Mouse (Mus musculus) stomach, embryonic 14.5 days (tissue): ENCODE data around the gene Fam177a. TPM values are rescaled to one million over a fixed set of nuclear protein-coding genes. Genes with fewer than 3 reads are reported as not detected.
A peak's percentile ranks its signal among the peaks of the same experiment; 100 is the strongest.
"Not testable (repeated sequence)": the region's sequence is repeated elsewhere in the genome, so short reads cannot be mapped to it uniquely, and the experiment has no call there.

ENCODE experiments used
- ATAC-seq: fragments of 200-750 bp; cut with Nextera tagmentation; 2 replicates; pipeline ENCODE4 v1.8.0; 2017; ENCODE audit warnings: low read depth, moderate TSS enrichment; ENCODE audit not compliant: insufficient number of reproducible peaks, insufficient read depth, low FRiP score
- H3K27ac ChIP-seq: fragments of 300-500 bp; sonication (generic); 2 replicates; pipeline ENCODE4 v1.5.1; 2014; ENCODE audit warnings: mild to moderate bottlenecking, low read length, moderate library complexity, mixed read lengths
- H3K27me3 ChIP-seq: fragments of 300-500 bp; sonication (generic); 2 replicates; pipeline ENCODE4 v1.6.1; 2014; ENCODE audit warnings: low read length, control low read depth, mixed read lengths; ENCODE audit not compliant: control insufficient read depth, insufficient read depth
- H3K36me3 ChIP-seq: fragments of 300-500 bp; sonication (generic); 2 replicates; pipeline ENCODE4 v1.6.1; 2014; ENCODE audit warnings: mild to moderate bottlenecking, control low read depth, low read length, moderate library complexity, mixed read lengths; ENCODE audit not compliant: control insufficient read depth, insufficient read depth
- H3K4me1 ChIP-seq: fragments of 300-500 bp; sonication (generic); 2 replicates; pipeline ENCODE4 v1.6.1; 2014; ENCODE audit warnings: low read length, control low read depth, mixed read lengths; ENCODE audit not compliant: control insufficient read depth, insufficient read depth
- H3K4me2 ChIP-seq: fragments of 300-500 bp; sonication (generic); replicated peaks from 2 replicates; pipeline ENCODE4 v1.6.1; 2014; ENCODE audit warnings: low read depth, low read length, control low read depth
- H3K4me3 ChIP-seq: fragments of 300-500 bp; sonication (generic); 2 replicates; pipeline ENCODE4 v1.5.1; 2014; ENCODE audit warnings: low read depth, low read length, control low read depth
- H3K9ac ChIP-seq: fragments of 300-500 bp; sonication (generic); replicated peaks from 2 replicates; pipeline ENCODE4 v1.6.1; 2014; ENCODE audit warnings: low read depth, mild to moderate bottlenecking, control low read depth, low read length, moderate library complexity, mixed read lengths
- H3K9me3 ChIP-seq: fragments of 300-500 bp; sonication (generic); 2 replicates; pipeline ENCODE4 v1.6.1; 2016; ENCODE audit warnings: low read depth, low read length, control low read depth; ENCODE audit not compliant: control insufficient read depth
- WGBS: fragments of 180-500 bp; shearing (Covaris S2); extraction: QIAGEN DNeasy Blood & Tissue Kit; methylation state at CpG from one replicate; pipeline ENCODE4 v1.1.7; 2014; 5-methylcytosine and 5-hydroxymethylcytosine counted together
- polyA plus RNA-seq: library from polyadenylated mRNA; unstranded; fragments of >200 nt; fragmentation: Nextera tagmentation; extraction: Ambion mirVana; gene quantifications from 2 replicates; pipeline ENCODE4 v1.2.1, GENCODE M21; 2014

The Fam177a gene
- 27.4 and 28.1 TPM in 2 replicates for polyA plus RNA-seq

- not testable (repeated sequence) for H3K36me3 ChIP-seq, H3K4me1 ChIP-seq, H3K27me3 ChIP-seq, H3K4me3 ChIP-seq, H3K4me2 ChIP-seq, H3K9ac ChIP-seq, H3K27ac ChIP-seq, H3K9me3 ChIP-seq
- ATAC-seq: peak; percentile 99
- no CpG with 5 or more reads among the region's 40 CpGs for WGBS
Measured at GRCm38 (mm10) chr12:55124242-55124641, at the start of gene Fam177a. Gene Fam177a, plus strand, starts transcription at chr12:55124469.

- Histone ChIP-seq H3K27me3 (no peaks in the 10 kb centered on the region), H3K4me1 (no peaks in the 10 kb centered on the region), H3K9me3 (no peaks in the 10 kb centered on the region), H3K4me2 (no peak overlapping the region), H3K9ac (no peak overlapping the region), H3K27ac (no peak overlapping the region), H3K4me3 (no peak overlapping the region), H3K36me3 (no peaks in the 10 kb centered on the region)
- 88% methylated on average over 2 of the region's 2 CpGs for WGBS
- ATAC-seq: no peak
Measured at GRCm38 (mm10) chr12:55075296-55075695, 49.0 kb upstream of the Fam177a start.

- H3K9me3 ChIP-seq, ATAC-seq, H3K36me3 ChIP-seq, H3K27me3 ChIP-seq, H3K9ac ChIP-seq, H3K4me1 ChIP-seq, H3K27ac ChIP-seq, H3K4me2 ChIP-seq, H3K4me3 ChIP-seq: not testable (repeated sequence)
- 43% methylated on average over 2 of the region's 2 CpGs for WGBS
Measured at GRCm38 (mm10) chr12:55078706-55079105, 45.6 kb upstream of the Fam177a start.

- H3K9me3 ChIP-seq, H3K27me3 ChIP-seq, H3K4me1 ChIP-seq, H3K36me3 ChIP-seq: not testable (repeated sequence)
- peak within 1 kb of the TSS; percentile 55 for H3K4me3 ChIP-seq
- peak; percentile 96 for ATAC-seq
- H3K4me2 ChIP-seq: peak within 1 kb of the TSS; percentile 41
- WGBS: under 1% methylated on average over 55 of the region's 60 CpGs
- H3K9ac ChIP-seq: peak within 1 kb of the TSS; percentile 45
- peak within 1 kb of the TSS; percentile 69 for H3K27ac ChIP-seq
Measured at GRCm38 (mm10) chr12:55079726-55080600, 44.3 kb upstream of the Fam177a start, which contains the start of the genes 2700097O09Rik and Srp54a. Gene 2700097O09Rik, minus strand, starts transcription at chr12:55080110. Gene Srp54a, plus strand, starts transcription at chr12:55080262.

- under 1% methylated on average over 25 of the region's 25 CpGs for WGBS
- not testable (repeated sequence) for H3K27me3 ChIP-seq, H3K9me3 ChIP-seq, H3K4me1 ChIP-seq, H3K36me3 ChIP-seq
- Histone ChIP-seq H3K9ac (peak overlapping the region; percentile 34; the same call in 1 of the 2 replicates), H3K27ac (peak overlapping the region; percentile 69), H3K4me2 (0 out of 2 replicates have a peak overlapping the region, but pooled peaks have one; percentile 20), H3K4me3 (peak overlapping the region; percentile 55)
- ATAC-seq: peak; percentile 56
Measured at GRCm38 (mm10) chr12:55080601-55080942, 43.7 kb upstream of the Fam177a start.

DNA sequence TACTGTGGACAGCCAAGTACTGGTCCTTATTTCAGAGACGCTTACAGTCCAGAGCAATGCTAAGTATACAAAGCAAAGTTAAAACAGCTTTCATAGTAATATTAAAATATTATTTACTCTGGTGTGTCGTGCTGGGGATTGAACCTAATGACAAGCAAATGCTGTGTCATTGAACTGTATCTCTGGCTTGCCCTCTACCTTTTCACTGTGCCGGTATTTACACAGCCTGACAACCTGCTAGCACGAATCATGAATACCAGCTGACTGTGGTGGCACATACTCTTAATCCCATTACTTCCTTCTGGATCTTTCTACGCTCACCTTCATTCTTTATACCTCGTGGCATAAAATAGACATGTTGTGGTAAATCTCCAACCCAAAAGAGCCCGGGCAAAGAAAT, 32.1 kb upstream of the Fam177a start:
- H3K36me3 ChIP-seq, H3K4me2 ChIP-seq, H3K4me3 ChIP-seq, H3K27me3 ChIP-seq, H3K9me3 ChIP-seq, H3K27ac ChIP-seq, ATAC-seq, H3K4me1 ChIP-seq, H3K9ac ChIP-seq: not testable (repeated sequence)
- no CpG with 5 or more reads among the region's 7 CpGs for WGBS

DNA sequence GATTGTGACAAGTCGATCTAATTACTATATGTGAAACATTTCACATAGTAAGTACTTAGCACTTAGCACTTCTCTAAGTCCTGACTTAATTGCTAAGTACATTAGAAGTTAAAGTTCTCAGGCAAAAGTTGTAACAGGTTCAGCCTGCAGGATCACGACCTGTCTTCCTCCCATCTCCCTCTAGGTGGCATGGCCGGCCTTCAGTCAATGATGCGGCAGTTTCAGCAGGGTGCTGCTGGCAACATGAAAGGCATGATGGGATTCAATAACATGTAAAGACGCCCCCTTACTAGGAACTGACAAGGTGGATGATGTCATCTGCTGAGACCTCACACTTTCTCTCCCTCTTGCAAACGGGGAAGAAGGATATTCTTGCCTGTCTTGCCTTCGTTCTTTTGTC, 11.7 kb upstream of the Fam177a start:
- not testable (repeated sequence) for H3K27me3 ChIP-seq, H3K4me2 ChIP-seq, H3K4me1 ChIP-seq, H3K9ac ChIP-seq, H3K36me3 ChIP-seq, H3K9me3 ChIP-seq, H3K27ac ChIP-seq, ATAC-seq, H3K4me3 ChIP-seq
- no CpG with 5 or more reads among the region's 7 CpGs for WGBS

GRCm38 (mm10) chr12:55124731-55125130, 462 bp downstream of the Fam177a start:
- peak; percentile 11 for ATAC-seq
- no CpG with 5 or more reads among the region's 18 CpGs for WGBS
- H3K27me3 ChIP-seq: not testable (repeated sequence)

More at GRCm38 (mm10) chr12:55124731-55125130, 462 bp downstream of the Fam177a start:
- not testable (repeated sequence) for H3K9me3 ChIP-seq, H3K4me1 ChIP-seq, H3K9ac ChIP-seq, H3K27ac ChIP-seq, H3K36me3 ChIP-seq, H3K4me2 ChIP-seq, H3K4me3 ChIP-seq
